Mouse (Mus musculus) MEL (cell line): ENCODE results near the gene Camta2.

Experiments
- CHD1 ChIP-seq: IDR thresholded peaks from 2 replicates; pipeline ENCODE4 v1.6.1; 2012; ENCODE audit warnings: low read depth, mild to moderate bottlenecking, inconsistent platforms, low read length, improper control_type of control experiment
- CTCF ChIP-seq, 3 experiments: IDR thresholded peaks in 2 of 3; conservative IDR thresholded peaks in 1 of 3; 2 replicates each; pipeline ENCODE4 v1.5.1; 2011 to 2012; ENCODE audit warnings: low read length in 3 of 3, low read depth in 2 of 3, mild to moderate bottlenecking in 2 of 3, improper control_type of control experiment in 1 of 3, inconsistent platforms in 1 of 3, mixed read lengths in 1 of 3, moderate library complexity in 1 of 3; ENCODE audit not compliant: control insufficient read depth in 1 of 3, insufficient read depth in 1 of 3, poor library complexity in 1 of 3, severe bottlenecking in 1 of 3
- EP300 ChIP-seq, 2 experiments: IDR thresholded peaks; 2 replicates each; pipeline ENCODE4 v1.6.1; 2011; ENCODE audit warnings: improper control_type of control experiment in 2 of 2, low read length in 2 of 2, low read depth in 1 of 2, mild to moderate bottlenecking in 1 of 2
- MAX ChIP-seq: IDR thresholded peaks from 2 replicates; pipeline ENCODE4 v1.6.1; 2011; ENCODE audit warnings: low read length, improper control_type of control experiment
- NELFE ChIP-seq: IDR thresholded peaks from 2 replicates; pipeline ENCODE4 v1.6.1; 2011; ENCODE audit warnings: low read depth, low read length, improper control_type of control experiment
- POLR2A ChIP-seq, 2 experiments: IDR thresholded peaks; 2 replicates each; pipeline ENCODE4 v1.6.1; 2011 to 2012; ENCODE audit warnings: low read length in 2 of 2, mild to moderate bottlenecking in 2 of 2, control low read depth in 1 of 2, improper control_type of control experiment in 1 of 2, low read depth in 1 of 2, moderate library complexity in 1 of 2; ENCODE audit not compliant: control insufficient read depth in 1 of 2, insufficient read depth in 1 of 2, poor library complexity in 1 of 2
- RAD21 ChIP-seq: IDR thresholded peaks from 2 replicates; pipeline ENCODE4 v1.6.1; 2011; ENCODE audit warnings: mild to moderate bottlenecking, low read depth, low read length, improper control_type of control experiment
- RCOR1 ChIP-seq: IDR thresholded peaks from 2 replicates; pipeline ENCODE4 v1.6.1; 2012; ENCODE audit warnings: low read depth, mild to moderate bottlenecking, inconsistent platforms, low read length, improper control_type of control experiment
- TAL1 ChIP-seq: IDR thresholded peaks from 2 replicates; pipeline ENCODE4 v1.6.1; 2012; ENCODE audit warnings: mild to moderate bottlenecking, inconsistent platforms, low read length, moderate library complexity, mixed read lengths
- TCF12 ChIP-seq: IDR thresholded peaks from 2 replicates; pipeline ENCODE4 v1.6.1; 2014; ENCODE audit warnings: low read depth, mild to moderate bottlenecking, inconsistent platforms, low read length, improper control_type of control experiment, moderate library complexity

- TF ChIP-seq NELFE (no peak; the same call in 1 of the 2 replicates), TCF12 (peak; percentile 38), RCOR1 (no peak), POLR2A (IDR thresholded peaks at IDR 0.05; ENCODE audit: control insufficient read depth in 1 of 2, insufficient read depth in 1 of 2, low read depth in 1 of 2, low read length in 2 of 2, poor library complexity in 1 of 2) (peak in 1 of 2 experiments; percentile 41; a peak in 3 of 4 replicates), TAL1 (no peak), CHD1 (no peak; the same call in 1 of the 2 replicates), CTCF (IDR thresholded peaks at IDR 0.05 in 2 of 3, conservative IDR thresholded peaks at IDR 0.05 in 1 of 3; ENCODE audit: control insufficient read depth in 1 of 3, insufficient read depth in 1 of 3, low read depth in 2 of 3, low read length in 3 of 3, poor library complexity in 1 of 3, severe bottlenecking in 1 of 3) (no peak), EP300 (IDR thresholded peaks at IDR 0.05; ENCODE audit: low read depth in 1 of 2, low read length in 2 of 2) (peak in 1 of 2 experiments; percentile 19; a peak in 1 of 4 replicates), RAD21 (no peak), MAX (peak; percentile 34; the same call in 1 of the 2 replicates)
These were observed 34.3 kb downstream of the Camta2 start for GRCm38 (mm10) chr11:70653345-70654197.
